Mouse (Mus musculus) embryonic facial prominence, embryonic 14.5 days (tissue): Measurements from ENCODE around the gene Tbc1d5. TPM values are rescaled to one million over a fixed set of nuclear protein-coding genes. Genes with fewer than 3 reads are reported as not detected.

ENCODE experiments used
- ATAC-seq: fragments of 200-750 bp; cut with Nextera tagmentation; 2 replicates; pipeline ENCODE4 v1.8.0; 2017; ENCODE audit warnings: low read depth, moderate number of reproducible peaks, moderate TSS enrichment
- DNase-seq: peaks from one replicate; pipeline ENCODE4 v3.0.0-alpha.2; 2015; ENCODE audit warnings: low spot score
- H3K27ac ChIP-seq: fragments of 300-500 bp; sonication (generic); replicated peaks from 2 replicates; pipeline ENCODE4 v1.5.1; 2014; ENCODE audit warnings: low read depth, mild to moderate bottlenecking, low read length, moderate library complexity
- H3K27me3 ChIP-seq: fragments of 300-500 bp; sonication (generic); replicated peaks from 2 replicates; pipeline ENCODE4 v1.6.1; 2014; ENCODE audit warnings: low read length; ENCODE audit not compliant: control insufficient read depth, insufficient read depth
- H3K36me3 ChIP-seq: fragments of 300-500 bp; sonication (generic); 2 replicates; pipeline ENCODE4 v1.6.1; 2014; ENCODE audit warnings: low read length, mixed read lengths; ENCODE audit not compliant: control insufficient read depth, insufficient read depth
- H3K4me1 ChIP-seq: fragments of 300-500 bp; sonication (generic); 2 replicates; pipeline ENCODE4 v1.6.1; 2014; ENCODE audit warnings: antibody characterized with exemption, low read length; ENCODE audit not compliant: control insufficient read depth, insufficient read depth
- H3K4me2 ChIP-seq: fragments of 300-500 bp; sonication (generic); 2 replicates; pipeline ENCODE4 v1.6.1; 2014; ENCODE audit warnings: low read depth, mild to moderate bottlenecking, low read length, moderate library complexity, mixed read lengths
- H3K4me3 ChIP-seq: fragments of 300-500 bp; sonication (generic); 2 replicates; pipeline ENCODE4 v1.5.1; 2014; ENCODE audit warnings: low read depth, mild to moderate bottlenecking, low read length
- H3K9ac ChIP-seq: fragments of 300-500 bp; sonication (generic); 2 replicates; pipeline ENCODE4 v1.6.1; 2014; ENCODE audit warnings: low read depth, mild to moderate bottlenecking, low read length, moderate library complexity, mixed read lengths
- H3K9me3 ChIP-seq: fragments of 300-500 bp; sonication (generic); 2 replicates; pipeline ENCODE4 v1.6.1; 2016; ENCODE audit warnings: low read length; ENCODE audit not compliant: control insufficient read depth
- WGBS: fragments of 180-500 bp; shearing (Covaris S2); extraction: QIAGEN DNeasy Blood & Tissue Kit; methylation state at CpG from one replicate; pipeline ENCODE4 v1.1.7; 2014; 5-methylcytosine and 5-hydroxymethylcytosine counted together
- polyA plus RNA-seq: library from polyadenylated mRNA; unstranded; fragments of >200 nt; fragmentation: Nextera tagmentation; extraction: Ambion mirVana; gene quantifications from 2 replicates; pipeline ENCODE4 v1.2.1, GENCODE M21; 2014

Gene Tbc1d5
- polyA plus RNA-seq, 1 experiment from 2014 or later = 11.6 TPM

GRCm38 (mm10) chr17:51194787-51195186, 15.6 kb upstream of the Tbc1d5 start:
- no peak for ATAC-seq

GRCm38 (mm10) chr17:51191381-51191780, 12.2 kb upstream of the Tbc1d5 start:
- no peak for ATAC-seq
- no peak for DNase-seq
- Histone ChIP-seq H3K4me3 (no peak overlapping the region), H3K4me1 (no peaks in the 10 kb centered on the region), H3K36me3 (no peaks in the 10 kb centered on the region), H3K4me2 (no peak overlapping the region), H3K9me3 (no peaks in the 10 kb centered on the region), H3K9ac (no peak overlapping the region), H3K27ac (no peak overlapping the region), H3K27me3 (no peaks in the 10 kb centered on the region)
- WGBS = 84% methylated on average over 1 of the region's 1 CpGs

More at GRCm38 (mm10) chr17:51194787-51195186, 15.6 kb upstream of the Tbc1d5 start:
- Histone ChIP-seq H3K9ac (no peak overlapping the region), H3K9me3 (no peaks in the 10 kb centered on the region), H3K4me3 (no peak overlapping the region), H3K36me3 (no peaks in the 10 kb centered on the region), H3K4me1 (no peaks in the 10 kb centered on the region), H3K27ac (no peak overlapping the region), H3K27me3 (no peaks in the 10 kb centered on the region), H3K4me2 (no peak overlapping the region)
- DNase-seq = no peak
- 85% methylated on average over 2 of the region's 2 CpGs for WGBS

DNA sequence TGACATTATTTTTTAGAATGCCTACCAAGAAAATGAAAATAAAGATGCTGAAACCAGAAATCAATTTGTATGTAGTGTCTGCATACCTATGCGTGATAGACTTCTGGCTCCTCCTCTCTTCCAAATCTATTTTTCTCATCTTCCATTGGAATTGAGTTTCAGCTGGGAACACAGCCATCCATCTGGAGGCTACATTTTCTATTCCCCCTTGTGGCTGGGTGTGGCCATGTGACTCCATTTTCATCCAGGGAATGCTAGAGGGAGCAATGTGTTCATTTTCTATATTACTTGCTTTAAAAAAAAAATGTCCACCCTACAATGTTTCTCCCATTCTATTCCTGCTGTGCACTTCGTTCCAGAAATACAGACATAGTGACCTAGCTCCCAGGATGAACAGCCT, 3.6 kb upstream of the Tbc1d5 start:
- ATAC-seq (no peak), DNase-seq (peak; percentile 26)
- WGBS = 68% methylated on average over 2 of the region's 2 CpGs

GRCm38 (mm10) chr17:51178491-51179194, 509 bp downstream of the Tbc1d5 start:
- 0% methylated on average over 18 of the region's 59 CpGs for WGBS
- H3K27me3 ChIP-seq = no peaks in the 10 kb centered on the region

More for the DNA sequence above, 3.6 kb upstream of the Tbc1d5 start:
- H3K9ac ChIP-seq = no peak overlapping the region
- no peak overlapping the region for H3K27ac ChIP-seq
- no peaks in the 10 kb centered on the region for H3K9me3 ChIP-seq
- H3K4me1 ChIP-seq = no peaks in the 10 kb centered on the region
- H3K4me2 ChIP-seq = no peak overlapping the region
- no peaks in the 10 kb centered on the region for H3K36me3 ChIP-seq
- no peak overlapping the region for H3K4me3 ChIP-seq
- no peaks in the 10 kb centered on the region for H3K27me3 ChIP-seq

DNA sequence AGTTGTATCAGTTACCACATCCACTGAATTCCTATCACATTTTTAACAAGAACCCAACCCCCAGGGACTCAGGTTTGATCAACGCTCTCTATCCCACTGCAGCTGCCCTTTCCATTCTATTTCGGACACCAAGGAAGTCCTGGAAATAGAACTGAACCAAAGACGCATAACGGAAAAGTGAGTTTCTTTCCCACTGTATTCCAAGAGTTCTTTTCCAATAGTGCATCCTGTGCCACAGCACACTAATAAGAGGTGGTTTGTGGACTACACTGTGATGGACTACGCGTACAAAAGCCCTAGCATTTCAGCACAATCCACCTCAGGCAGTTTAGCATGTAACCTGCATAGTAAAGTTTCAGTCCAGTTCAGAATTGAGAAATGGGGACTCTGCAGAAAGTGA, 1.2 kb downstream of the Tbc1d5 start:
- Histone ChIP-seq H3K36me3 (no peaks in the 10 kb centered on the region), H3K27me3 (no peaks in the 10 kb centered on the region), H3K4me2 (peak overlapping the region; percentile 62), H3K9me3 (no peaks in the 10 kb centered on the region), H3K4me3 (peak overlapping the region; percentile 77), H3K9ac (peak overlapping the region; percentile 98), H3K27ac (peak overlapping the region; percentile 98), H3K4me1 (no peaks in the 10 kb centered on the region)
- peak; percentile 29 for DNase-seq
- WGBS = 55% methylated on average over 6 of the region's 6 CpGs
- no peak for ATAC-seq

More at GRCm38 (mm10) chr17:51178491-51179194, 509 bp downstream of the Tbc1d5 start:
- Histone ChIP-seq H3K4me1 (no peaks in the 10 kb centered on the region), H3K9me3 (no peaks in the 10 kb centered on the region), H3K4me2 (peak overlapping the region; percentile 62), H3K27ac (peak overlapping the region; percentile 98), H3K36me3 (no peaks in the 10 kb centered on the region), H3K9ac (peak overlapping the region; percentile 98), H3K4me3 (peak overlapping the region; percentile 77)
- DNase-seq (peak; percentile 79), ATAC-seq (peak; percentile 77)

- ATAC-seq = no peak
Measured at GRCm38 (mm10) chr17:51172332-51172731, 6.8 kb downstream of the Tbc1d5 start.

GRCm38 (mm10) chr17:51171504-51171903, 7.6 kb downstream of the Tbc1d5 start:
- no peak for ATAC-seq
- Histone ChIP-seq H3K4me1 (no peaks in the 10 kb centered on the region), H3K36me3 (no peaks in the 10 kb centered on the region), H3K27ac (no peak overlapping the region), H3K9ac (no peak overlapping the region), H3K9me3 (no peaks in the 10 kb centered on the region), H3K27me3 (no peaks in the 10 kb centered on the region), H3K4me2 (no peak overlapping the region), H3K4me3 (no peak overlapping the region)
- DNase-seq = no peak
- 91% methylated on average over 3 of the region's 3 CpGs for WGBS

More at GRCm38 (mm10) chr17:51172332-51172731, 6.8 kb downstream of the Tbc1d5 start:
- Histone ChIP-seq H3K9me3 (no peaks in the 10 kb centered on the region), H3K4me2 (no peak overlapping the region), H3K27ac (no peak overlapping the region), H3K4me3 (no peak overlapping the region), H3K9ac (no peak overlapping the region), H3K4me1 (no peaks in the 10 kb centered on the region), H3K36me3 (no peaks in the 10 kb centered on the region), H3K27me3 (no peaks in the 10 kb centered on the region)
- DNase-seq = no peak
- WGBS = 85% methylated on average over 1 of the region's 1 CpGs

DNA sequence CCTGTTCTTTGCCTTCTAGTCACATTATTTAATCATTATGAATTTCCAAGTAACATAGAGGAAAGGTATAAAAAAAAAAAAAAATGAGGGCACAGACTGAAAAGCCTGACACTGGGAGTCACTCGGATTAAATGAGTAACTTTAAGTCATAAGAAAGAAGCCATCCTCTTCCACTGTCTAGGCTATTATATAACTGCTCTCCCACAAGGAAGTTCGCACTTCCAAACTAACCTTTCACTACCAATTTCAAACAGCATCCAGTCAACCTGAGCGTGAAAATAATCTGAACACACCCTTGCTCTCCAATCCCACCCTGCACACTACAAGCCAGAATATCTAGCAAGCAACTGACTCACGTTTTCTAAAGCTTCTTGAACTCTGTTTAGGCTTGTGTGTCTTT, 9.2 kb downstream of the Tbc1d5 start:
- Histone ChIP-seq H3K27ac (no peak overlapping the region), H3K9me3 (no peaks in the 10 kb centered on the region), H3K4me3 (no peak overlapping the region), H3K9ac (no peak overlapping the region), H3K4me1 (no peaks in the 10 kb centered on the region), H3K27me3 (no peaks in the 10 kb centered on the region), H3K4me2 (no peak overlapping the region), H3K36me3 (no peaks in the 10 kb centered on the region)
- ATAC-seq (no peak), DNase-seq (no peak)
- 76% methylated on average over 4 of the region's 4 CpGs for WGBS

DNA sequence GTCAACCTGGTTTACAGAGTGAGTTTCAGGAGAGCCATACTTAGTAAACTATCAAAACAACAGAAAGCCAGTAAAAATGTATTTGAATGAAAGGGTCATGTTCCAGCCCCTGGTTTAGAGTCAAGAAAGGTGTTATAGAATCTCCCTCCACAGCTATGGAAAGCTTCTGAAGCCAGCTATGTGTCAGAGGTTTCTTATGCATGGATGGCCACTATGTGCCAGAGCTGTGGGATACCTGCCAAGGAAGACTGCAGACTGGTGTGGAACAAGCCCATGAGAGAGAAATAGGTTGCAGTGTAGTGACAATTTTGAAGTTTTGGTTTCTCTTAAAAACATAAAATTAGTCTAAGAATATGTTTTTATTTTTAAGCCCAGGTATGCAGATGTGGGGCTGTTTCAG, 16.8 kb downstream of the Tbc1d5 start:
- no peak for ATAC-seq
- Histone ChIP-seq H3K9ac (no peak overlapping the region), H3K4me2 (no peak overlapping the region), H3K27me3 (no peaks in the 10 kb centered on the region), H3K27ac (no peak overlapping the region), H3K9me3 (no peaks in the 10 kb centered on the region), H3K36me3 (no peaks in the 10 kb centered on the region), H3K4me3 (no peak overlapping the region), H3K4me1 (no peaks in the 10 kb centered on the region)
- DNase-seq = no peak
